Comparison of ENCODE assay signal across 25 mouse cellular contexts in genomic region chr9:85802563-85802962, GRCm38 (mm10).
"Had no signal": no experiment of that assay in that cellular context is flagged by ENCODE, and none has a peak within 500 bp of the region (broad histone marks: within the 10 kb centered on the region; RNA-seq: fewer than 3 reads in every experiment).

No protein-coding gene starts in this region.

- H3K4me3 ChIP-seq: heart, adult 2 months; heart, embryonic 13.5 days; heart, embryonic 15.5 days; hindbrain, embryonic 10.5 days; hindbrain, embryonic 13.5 days; hindbrain, embryonic 15.5 days; intestine, embryonic 15.5 days; layer of hippocampus, adult 2 months; left cerebral cortex, adult 2 months; limb, embryonic 10.5 days; limb, embryonic 12.5 days had no signal

- H3K27me3 ChIP-seq: heart, embryonic 13.5 days; heart, embryonic 15.5 days; hindbrain, embryonic 13.5 days; hindbrain, embryonic 15.5 days; intestine, embryonic 15.5 days; limb, embryonic 12.5 days had no signal

- H3K9ac ChIP-seq: heart, embryonic 13.5 days; heart, embryonic 15.5 days; hindbrain, embryonic 13.5 days; hindbrain, embryonic 15.5 days; intestine, embryonic 15.5 days; limb, embryonic 12.5 days had no signal

- H3K4me1 ChIP-seq: heart, embryonic 13.5 days; heart, embryonic 15.5 days; hindbrain, embryonic 10.5 days; hindbrain, embryonic 13.5 days; hindbrain, embryonic 15.5 days; intestine, embryonic 15.5 days; limb, embryonic 10.5 days; limb, embryonic 12.5 days had no signal

- H3K36me3 ChIP-seq: heart, embryonic 13.5 days; heart, embryonic 15.5 days; hindbrain, embryonic 10.5 days; hindbrain, embryonic 13.5 days; hindbrain, embryonic 15.5 days; intestine, embryonic 15.5 days; limb, embryonic 10.5 days; limb, embryonic 12.5 days had no signal

- ATAC-seq: inflammation-experienced regulatory T-cells, adult 6 months; intestine, embryonic 15.5 days; intestine, postnatal 0 days had no signal

- H3K9me3 ChIP-seq: heart, embryonic 13.5 days; heart, embryonic 15.5 days; hindbrain, embryonic 10.5 days; hindbrain, embryonic 13.5 days; hindbrain, embryonic 15.5 days; intestine, embryonic 15.5 days; limb, embryonic 10.5 days; limb, embryonic 12.5 days had no signal

- DNase-seq: gastrocnemius, postnatal 14 days; gastrocnemius, postnatal 36 days; heart, adult 11 months; heart, adult 2 months; heart, postnatal 4 days; kidney, adult 18-20 months; kidney, adult 8-10 months; kidney, postnatal 10 days; kidney, postnatal 25 days; kidney, postnatal 4 days; liver had no signal

- H3K27ac ChIP-seq: heart, adult 2 months; heart, embryonic 13.5 days; heart, embryonic 15.5 days; hindbrain, embryonic 10.5 days; hindbrain, embryonic 13.5 days; hindbrain, embryonic 15.5 days; intestine, embryonic 15.5 days; layer of hippocampus, adult 2 months; left cerebral cortex, adult 2 months; limb, embryonic 10.5 days; limb, embryonic 12.5 days had no signal

- H3K4me2 ChIP-seq: heart, embryonic 11.5 days; heart, embryonic 13.5 days; heart, embryonic 15.5 days; hindbrain, embryonic 13.5 days; hindbrain, embryonic 15.5 days; intestine, embryonic 15.5 days; limb, embryonic 12.5 days; liver, embryonic 11.5 days had no signal
